Mouse (Mus musculus): ENCODE results near the gene Olfr312. TPM values are rescaled to one million over a fixed set of nuclear protein-coding genes. Genes with fewer than 3 reads are reported as not detected.
"Not testable (repeated sequence)": the region's sequence is repeated elsewhere in the genome, so short reads cannot be mapped to it uniquely, and the experiment has no call there.

Olfr312 gene
- not detected for total RNA-seq (2021)

DNA sequence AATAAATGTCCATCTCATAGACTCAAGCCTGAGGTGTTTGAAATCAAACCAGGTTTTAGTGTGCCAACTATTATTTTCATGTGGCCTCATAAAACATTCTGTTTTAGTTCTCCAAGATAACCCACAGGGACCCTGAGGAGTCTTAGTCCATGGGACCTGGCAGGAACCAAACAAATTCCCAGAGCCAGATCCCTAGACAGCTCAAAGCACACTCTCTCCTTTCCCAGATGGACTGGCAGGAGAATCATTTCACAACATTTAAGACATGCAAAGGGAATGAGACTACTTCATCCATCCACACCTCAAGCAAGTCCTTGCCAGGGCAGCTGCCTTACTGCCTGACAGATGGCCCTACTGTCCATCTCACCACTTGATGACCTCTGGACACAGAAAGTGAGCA is at the start of gene Olfr312:
TSS of gene Olfr312 (plus strand) at position 301 of the 400 bp plus-strand sequence.
- not testable (repeated sequence) for DNase-seq (ENCODE audit: extremely low spot score in 1 of 2, low spot score in 1 of 2)

- no peak for DNase-seq (ENCODE audit: extremely low spot score in 1 of 2, low spot score in 1 of 2)
Observed at GRCm38 (mm10) chr11:58782480-58783089, 46.5 kb upstream of the Olfr312 start, which contains the start of gene Olfr314. Gene Olfr314, plus strand, starts transcription at chr11:58782952.

DNA sequence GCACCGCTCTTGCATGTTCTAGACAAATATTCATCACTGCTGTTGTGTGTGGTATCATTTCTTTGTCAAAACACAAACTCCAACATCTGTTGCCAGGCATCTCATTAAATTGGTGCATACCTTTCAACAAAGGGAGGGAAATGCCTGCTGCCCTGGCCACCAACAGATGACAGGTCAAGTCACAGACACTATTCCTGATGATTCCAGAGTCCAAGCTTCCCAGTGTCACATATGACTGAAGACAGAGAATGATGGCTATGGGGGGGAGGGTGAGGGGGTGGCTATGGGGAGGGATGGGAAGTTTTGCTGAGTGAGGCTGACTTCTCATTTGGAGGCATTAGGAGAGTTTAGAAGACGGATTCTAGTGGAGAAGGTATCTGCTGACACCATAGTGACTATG is 44.9 kb upstream of the Olfr312 start:
- DNase-seq (ENCODE audit: extremely low spot score in 1 of 2, low spot score in 1 of 2) = no peak

DNA sequence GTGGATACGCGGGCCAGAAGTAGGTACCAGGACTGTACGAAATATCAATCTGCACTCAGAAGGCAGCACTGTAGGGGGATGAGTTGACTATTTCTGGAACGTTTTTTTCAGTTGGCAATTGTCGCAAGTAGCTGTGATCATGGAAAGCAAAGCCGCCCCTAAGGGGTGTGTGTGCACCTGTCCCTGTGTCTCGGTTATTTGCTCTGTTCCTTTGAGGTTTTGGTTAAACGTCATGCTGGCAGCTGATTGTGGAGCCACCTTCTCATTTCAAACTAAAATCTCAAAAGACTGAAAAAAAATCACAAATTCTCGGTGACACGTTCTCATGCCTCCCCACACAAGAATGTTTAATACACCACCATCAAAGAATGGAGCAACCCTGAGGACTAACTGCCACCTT is 41.4 kb upstream of the Olfr312 start:
- DNase-seq (ENCODE audit: extremely low spot score in 1 of 2, low spot score in 1 of 2) = no peak

DNA sequence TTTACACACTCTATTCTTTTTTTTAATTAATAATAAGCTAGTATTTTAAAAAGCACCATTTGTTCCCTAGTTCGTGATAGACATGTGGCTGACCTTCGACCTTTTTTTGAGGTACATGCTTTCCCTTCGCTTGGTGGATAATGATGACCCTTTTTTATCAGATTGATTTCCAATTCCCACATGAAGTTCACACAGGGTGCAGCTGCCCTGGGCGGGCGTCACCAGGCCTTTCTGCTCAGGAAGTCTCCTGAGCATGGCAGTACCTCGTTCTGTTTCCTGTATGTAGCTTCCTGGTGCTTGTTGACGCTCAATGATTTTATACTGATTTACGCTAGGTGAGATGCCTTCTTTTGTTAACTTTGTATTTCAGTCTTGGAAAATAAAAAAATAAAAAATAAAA is 40.7 kb upstream of the Olfr312 start:
- no peak for DNase-seq (ENCODE audit: extremely low spot score in 1 of 2, low spot score in 1 of 2)

- DNase-seq (ENCODE audit: extremely low spot score in 1 of 2, low spot score in 1 of 2) = no peak
Observed at GRCm38 (mm10) chr11:58789532-58789931, 39.5 kb upstream of the Olfr312 start.

GRCm38 (mm10) chr11:58790053-58790452 is 39.0 kb upstream of the Olfr312 start:
- no peak for DNase-seq (ENCODE audit: extremely low spot score in 1 of 2, low spot score in 1 of 2)

- no peak for DNase-seq (ENCODE audit: extremely low spot score in 1 of 2, low spot score in 1 of 2)
Observed at GRCm38 (mm10) chr11:58790646-58791045, 38.4 kb upstream of the Olfr312 start.

GRCm38 (mm10) chr11:58795856-58796255 is 33.2 kb upstream of the Olfr312 start:
- no peak for DNase-seq (ENCODE audit: extremely low spot score in 1 of 2, low spot score in 1 of 2)

- DNase-seq (ENCODE audit: extremely low spot score in 1 of 2, low spot score in 1 of 2) = peak; percentile 33 to 56
Observed at GRCm38 (mm10) chr11:58796850-58797249, 32.2 kb upstream of the Olfr312 start.

- DNase-seq (ENCODE audit: extremely low spot score in 1 of 2, low spot score in 1 of 2) = no peak
Observed at GRCm38 (mm10) chr11:58799747-58800146, 29.3 kb upstream of the Olfr312 start.

DNA sequence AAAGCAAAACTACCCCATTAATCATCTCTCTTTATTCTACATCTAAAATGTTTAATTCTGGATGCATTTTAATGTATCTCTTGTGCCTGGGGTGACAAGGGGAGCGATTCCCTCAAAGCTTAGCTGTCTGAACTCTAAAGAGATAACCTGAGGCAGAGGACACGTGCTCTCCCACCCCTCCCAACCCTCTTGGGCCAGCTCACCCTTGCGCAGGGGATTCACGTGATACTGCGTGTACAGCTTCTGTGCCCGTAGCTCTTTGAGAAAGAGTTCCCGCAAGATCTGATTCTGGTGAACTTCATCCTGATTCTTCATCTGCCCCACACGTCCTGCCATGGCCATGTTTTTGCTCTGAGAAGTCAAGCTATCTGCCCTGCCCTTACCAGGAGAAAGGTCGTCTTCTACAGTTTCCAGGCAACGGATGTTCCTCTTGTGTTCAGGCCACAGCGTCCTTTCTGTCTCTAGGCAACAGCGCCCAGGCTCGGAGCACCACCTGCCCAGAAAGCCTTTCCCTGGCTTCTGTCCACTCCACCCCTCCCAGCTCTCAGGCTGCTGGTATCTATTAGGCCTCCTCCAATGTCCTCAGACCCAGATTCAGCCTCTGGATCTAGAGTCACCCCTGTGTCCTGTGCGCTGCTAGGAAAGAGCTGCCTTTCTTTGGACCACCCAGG is 27.3 kb upstream of the Olfr312 start, which contains the start of gene Fam183b:
TSS of gene Fam183b (minus strand) at position 403 of the 671 bp plus-strand sequence.
- DNase-seq (ENCODE audit: extremely low spot score in 1 of 2, low spot score in 1 of 2) = peak; percentile 19 to 31

DNA sequence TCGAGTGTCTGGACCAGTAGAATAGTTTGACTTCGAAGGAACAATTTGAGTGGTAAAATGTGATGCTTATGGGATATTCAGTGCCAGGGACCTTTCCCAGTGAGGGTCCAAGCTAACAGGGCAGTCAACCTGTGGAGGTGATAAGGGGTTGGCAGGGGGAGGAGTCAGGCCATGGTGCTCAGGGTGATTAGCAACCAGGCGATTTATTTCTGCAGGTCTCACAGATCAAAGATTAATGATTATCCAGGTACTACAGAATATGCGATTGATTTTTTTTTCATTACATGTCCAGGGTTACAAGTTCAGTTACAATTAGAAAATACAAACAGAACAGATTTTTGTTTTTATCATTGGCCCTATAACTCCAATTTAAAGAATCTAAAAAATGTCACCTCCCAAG is 25.2 kb upstream of the Olfr312 start:
- no peak for DNase-seq (ENCODE audit: extremely low spot score in 1 of 2, low spot score in 1 of 2)

DNA sequence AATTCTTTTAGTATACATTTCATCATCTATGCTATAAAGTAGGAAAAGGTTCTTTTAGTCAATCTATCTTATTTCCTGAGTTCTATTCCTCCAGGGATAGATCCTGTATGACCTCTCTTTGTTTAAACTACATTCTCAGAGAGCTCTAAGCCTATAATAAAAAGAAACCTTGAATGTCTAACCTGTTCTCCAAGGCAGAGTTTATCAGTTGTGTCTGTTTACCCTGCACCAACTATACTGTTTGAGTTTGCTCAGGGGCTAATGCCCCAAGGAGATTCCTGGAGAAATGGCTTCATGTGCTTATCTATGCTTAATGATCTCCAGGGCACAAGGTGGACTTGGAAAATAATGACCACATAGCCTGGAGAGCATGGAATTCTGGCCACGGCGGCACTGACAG is 24.6 kb upstream of the Olfr312 start:
- DNase-seq (ENCODE audit: extremely low spot score in 1 of 2, low spot score in 1 of 2) = no peak

- DNase-seq (ENCODE audit: extremely low spot score in 1 of 2, low spot score in 1 of 2) = no peak
Observed at GRCm38 (mm10) chr11:58812001-58812400, 17.0 kb upstream of the Olfr312 start.

DNA sequence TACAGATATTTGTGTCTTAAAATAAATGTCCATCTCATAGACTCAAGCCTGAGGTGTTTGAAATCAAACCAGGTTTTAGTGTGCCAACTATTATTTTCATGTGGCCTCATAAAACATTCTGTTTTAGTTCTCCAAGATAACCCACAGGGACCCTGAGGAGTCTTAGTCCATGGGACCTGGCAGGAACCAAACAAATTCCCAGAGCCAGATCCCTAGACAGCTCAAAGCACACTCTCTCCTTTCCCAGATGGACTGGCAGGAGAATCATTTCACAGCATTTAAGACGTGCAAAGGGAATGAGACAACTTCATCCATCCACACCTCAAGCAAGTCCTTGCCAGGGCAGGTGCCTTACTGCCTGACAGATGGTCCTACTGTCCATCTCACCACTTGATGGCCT is 14.3 kb upstream of the Olfr312 start, which contains the start of gene Olfr313:
TSS of gene Olfr313 (plus strand) at position 301 of the 400 bp plus-strand sequence.
- DNase-seq (ENCODE audit: extremely low spot score in 1 of 2, low spot score in 1 of 2) = not testable (repeated sequence)

DNA sequence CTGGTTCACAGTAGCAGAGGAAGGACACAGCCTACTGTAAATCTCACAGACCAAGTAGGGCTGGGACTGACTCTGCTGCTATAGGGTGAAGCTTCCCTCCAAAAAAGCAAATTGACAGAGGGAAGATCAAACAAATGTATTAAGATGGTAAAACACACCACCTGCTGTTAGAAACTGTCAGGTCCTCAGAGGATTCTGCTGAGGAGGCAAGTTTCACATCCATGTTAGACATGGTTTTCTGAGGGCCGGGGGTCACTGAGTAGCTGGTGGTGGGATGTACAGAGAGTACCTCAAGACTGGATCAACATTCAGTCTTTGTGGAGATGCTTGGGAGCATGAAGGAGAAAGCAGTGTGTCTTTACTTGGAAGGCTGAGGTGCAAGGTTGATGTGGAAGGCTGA is 13.4 kb upstream of the Olfr312 start:
- no peak for DNase-seq (ENCODE audit: extremely low spot score in 1 of 2, low spot score in 1 of 2)

GRCm38 (mm10) chr11:58829764-58830163 is 727 bp downstream of the Olfr312 start:
- DNase-seq (ENCODE audit: extremely low spot score in 1 of 2, low spot score in 1 of 2) = no peak

- DNase-seq (ENCODE audit: extremely low spot score in 1 of 2, low spot score in 1 of 2) = not testable (repeated sequence)
Observed at GRCm38 (mm10) chr11:58832541-58832940, 3.5 kb downstream of the Olfr312 start.

DNA sequence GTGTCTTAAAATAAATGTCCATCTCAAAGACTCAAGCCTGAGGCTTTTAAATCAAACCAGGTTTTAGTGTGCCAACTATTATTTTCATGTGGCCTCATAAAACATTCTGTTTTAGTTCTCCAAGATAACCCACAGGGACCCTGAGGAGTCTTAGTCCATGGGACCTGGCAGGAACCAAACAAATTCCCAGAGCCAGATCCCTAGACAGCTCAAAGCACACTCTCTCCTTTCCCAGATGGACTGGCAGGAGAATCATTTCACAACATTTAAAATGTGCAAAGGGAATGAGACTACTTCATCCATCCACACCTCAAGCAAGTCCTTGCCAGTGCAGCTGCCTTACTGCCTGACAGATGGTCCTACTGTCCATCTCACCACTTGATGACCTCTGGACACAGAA is 9.9 kb downstream of the Olfr312 start, which contains the start of gene Olfr311:
TSS of gene Olfr311 (plus strand) at position 301 of the 400 bp plus-strand sequence.
- DNase-seq (ENCODE audit: extremely low spot score in 1 of 2, low spot score in 1 of 2) = not testable (repeated sequence)

DNA sequence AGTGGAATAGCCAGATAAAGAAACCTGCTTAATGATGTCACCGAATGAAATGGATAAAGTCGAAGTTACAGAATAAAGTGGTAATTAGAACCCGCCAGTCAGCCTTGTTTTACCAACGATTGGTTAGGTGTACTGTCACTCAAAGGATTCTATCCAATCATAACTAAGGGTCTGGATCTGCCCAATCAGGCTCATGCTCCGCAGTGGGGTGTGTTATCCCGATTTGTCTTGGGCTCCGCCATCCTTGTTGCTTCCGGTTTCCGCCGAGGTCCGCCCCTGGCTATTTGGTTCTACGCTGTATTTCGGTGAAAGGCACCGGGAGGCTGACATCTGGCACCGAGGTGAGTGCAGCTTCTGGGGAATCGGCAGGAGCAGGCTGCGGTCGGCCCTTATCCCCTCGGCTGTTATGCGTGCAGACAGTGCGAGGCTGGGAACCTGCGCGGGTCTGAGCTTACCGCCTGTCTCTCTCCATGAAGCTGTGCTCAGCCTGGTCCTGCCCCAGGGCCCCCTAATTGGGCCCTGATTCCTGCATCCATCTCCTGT is 18.0 kb downstream of the Olfr312 start, which contains the start of gene Gm12258:
TSS of gene Gm12258 (plus strand) at position 240 of the 543 bp plus-strand sequence.
- DNase-seq (ENCODE audit: extremely low spot score in 1 of 2, low spot score in 1 of 2) = peak; percentile 60 to 61

Data from layer of hippocampus, postnatal 25 days (tissue).